Mouse (Mus musculus): ENCODE measurements around the gene Gabra6. TPM values are rescaled to one million over a fixed set of nuclear protein-coding genes. Genes with fewer than 3 reads are reported as not detected.

The Gabra6 gene
- under 1 TPM in 1 of 4 experiments, not detected in 3; 0.38 TPM for total RNA-seq (2022)

GRCm38 (mm10) chr11:42320882-42321281 lies at the start of gene Gabra6:
Gene Gabra6, minus strand, starts transcription at chr11:42321072.
- DNase-seq (ENCODE audit: low spot score in 2 of 2), result no peak

GRCm38 (mm10) chr11:42365544-42365943 lies 44.7 kb upstream of the Gabra6 start:
- DNase-seq (ENCODE audit: low spot score in 2 of 2), result peak in 1 of 2 experiments; percentile 27

- no peak for DNase-seq (ENCODE audit: low spot score in 2 of 2)
These were observed 11.2 kb upstream of the Gabra6 start for GRCm38 (mm10) chr11:42332121-42332520.

- no peak for DNase-seq (ENCODE audit: low spot score in 2 of 2)
These were observed 5.4 kb upstream of the Gabra6 start for GRCm38 (mm10) chr11:42326262-42326661.

GRCm38 (mm10) chr11:42321560-42321959 lies 688 bp upstream of the Gabra6 start:
- no peak for DNase-seq (ENCODE audit: low spot score in 2 of 2)

GRCm38 (mm10) chr11:42319521-42319920 lies 1.4 kb downstream of the Gabra6 start:
- no peak for DNase-seq (ENCODE audit: low spot score in 2 of 2)

GRCm38 (mm10) chr11:42319101-42319500 lies 1.8 kb downstream of the Gabra6 start:
- DNase-seq (ENCODE audit: low spot score in 2 of 2), result no peak

GRCm38 (mm10) chr11:42317985-42318384 lies 2.9 kb downstream of the Gabra6 start:
- no peak for DNase-seq (ENCODE audit: low spot score in 2 of 2)

- no peak for DNase-seq (ENCODE audit: low spot score in 2 of 2)
These were observed 6.0 kb downstream of the Gabra6 start for GRCm38 (mm10) chr11:42314850-42315249.

GRCm38 (mm10) chr11:42310892-42311291 lies 10.0 kb downstream of the Gabra6 start:
- DNase-seq (ENCODE audit: low spot score in 2 of 2), result no peak

- DNase-seq (ENCODE audit: low spot score in 2 of 2), result no peak
These were observed 11.8 kb downstream of the Gabra6 start for GRCm38 (mm10) chr11:42309086-42309485.

GRCm38 (mm10) chr11:42306095-42306494 lies 14.8 kb downstream of the Gabra6 start:
- no peak for DNase-seq (ENCODE audit: low spot score in 2 of 2)

GRCm38 (mm10) chr11:42258978-42259377 lies 61.9 kb downstream of the Gabra6 start:
- no peak for DNase-seq (ENCODE audit: low spot score in 2 of 2)

Other genes starting within 250 kb of the Gabra6 start
- gene Gabra1, start 138.1 kb downstream of the Gabra6 start, total RNA-seq (2022), result 100 to 1,000 TPM; 527 to 643 (median 577) TPM
- 100 to 1,000 TPM; 172 to 203 (median 188) TPM for gene Gabrb2, start 98.7 kb upstream of the Gabra6 start, total RNA-seq (2022)